Mouse (Mus musculus) bone marrow macrophage, adult 2 months (primary cell): Measurements from ENCODE around the gene Lrrc61.

Source experiments
- CTCF ChIP-seq: IDR thresholded peaks from 2 replicates; pipeline ENCODE4 v1.5.1; 2012; ENCODE audit warnings: low read depth, mild to moderate bottlenecking, low read length, moderate library complexity
- POLR2A ChIP-seq: IDR thresholded peaks from 2 replicates; pipeline ENCODE4 v1.6.1; 2012; ENCODE audit warnings: mild to moderate bottlenecking, low read depth, low read length, borderline replicate concordance

DNA sequence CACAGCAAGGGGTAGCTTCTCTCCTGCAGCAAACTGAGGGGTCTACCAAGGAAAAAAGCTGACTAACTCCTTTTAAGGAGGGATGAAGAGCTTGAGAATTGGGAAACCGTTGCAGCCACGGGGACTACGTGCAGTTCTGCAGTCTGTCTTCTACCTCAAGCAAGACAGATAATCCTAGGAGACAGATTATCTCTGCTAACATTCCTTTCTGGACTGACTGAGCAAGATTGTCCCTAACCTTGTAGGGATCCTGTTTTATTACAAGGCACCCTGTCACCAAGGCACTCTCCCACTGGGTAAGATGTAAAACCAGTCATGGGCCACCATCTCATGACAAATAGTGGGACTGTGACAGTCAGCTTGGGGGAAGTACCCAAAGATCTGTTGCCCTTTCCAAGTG is 26.7 kb downstream of the Lrrc61 start:
- TF ChIP-seq CTCF = no peak
- TF ChIP-seq POLR2A = no peak
